Mouse (Mus musculus): ENCODE results near the gene Slc17a6. TPM values are rescaled to one million over a fixed set of nuclear protein-coding genes. Genes with fewer than 3 reads are reported as not detected.
"Not testable (repeated sequence)": the region's sequence is repeated elsewhere in the genome, so short reads cannot be mapped to it uniquely, and the experiment has no call there.

Gene Slc17a6
- polyA plus RNA-seq, 1 experiment from 2014 or later, result 1.6 TPM

DNA sequence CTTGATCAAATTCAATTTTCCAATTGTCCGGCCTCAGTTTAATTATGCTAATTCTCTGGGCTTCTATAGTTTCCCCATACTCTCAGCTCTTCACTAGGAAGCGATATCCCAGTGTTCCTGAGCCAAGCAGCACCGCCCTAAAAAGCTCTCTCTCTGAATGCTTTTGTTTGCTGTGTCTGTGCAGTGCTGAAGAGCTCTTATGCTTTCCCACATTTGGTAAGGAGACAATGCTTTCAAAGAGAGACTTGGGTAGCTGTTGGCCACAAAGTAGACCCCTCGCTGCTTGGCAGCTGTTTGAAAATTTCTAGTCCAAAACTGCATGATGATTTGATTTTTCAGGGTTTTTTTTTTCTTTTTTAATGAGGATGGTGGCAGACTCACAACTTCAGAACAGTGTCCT, 72.6 kb downstream of the Slc17a6 start:
- Histone ChIP-seq H3K4me3 (no peak overlapping the region), H3K4me1 (no peaks in the 10 kb centered on the region), H3K9me3 (no peaks in the 10 kb centered on the region), H3K4me2 (no peak overlapping the region), H3K9ac (no peak overlapping the region), H3K36me3 (no peaks in the 10 kb centered on the region), H3K27ac (no peak overlapping the region), H3K27me3 (no peaks in the 10 kb centered on the region)
- no peak for ATAC-seq (ENCODE audit: insufficient number of reproducible peaks, insufficient read depth, low FRiP score, low TSS enrichment, low read depth)
- 83% methylated on average over 4 of the region's 4 CpGs for WGBS

DNA sequence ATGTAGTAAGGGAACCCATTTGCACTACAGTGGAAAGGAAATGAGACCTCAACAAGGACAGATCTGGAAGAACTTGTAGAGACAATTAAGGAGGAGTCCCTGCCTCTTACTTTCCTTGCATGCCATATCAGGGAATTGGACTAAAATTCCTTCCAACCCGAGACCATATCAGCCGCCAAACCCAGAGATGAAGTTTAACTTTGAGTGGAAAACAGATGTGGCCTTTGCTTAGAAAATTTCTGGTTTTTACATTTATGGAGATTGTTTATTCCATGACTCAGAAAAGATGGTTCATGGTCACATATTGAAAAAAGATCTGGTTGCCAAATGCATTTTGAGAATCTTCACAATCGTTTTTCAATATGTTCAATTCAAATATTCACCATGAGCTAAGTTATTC, 87.7 kb downstream of the Slc17a6 start:
- Histone ChIP-seq H3K27ac (no peak overlapping the region), H3K4me1 (no peaks in the 10 kb centered on the region), H3K4me3 (no peak overlapping the region), H3K4me2 (no peak overlapping the region), H3K9ac (no peak overlapping the region), H3K9me3 (no peaks in the 10 kb centered on the region), H3K27me3 (no peaks in the 10 kb centered on the region), H3K36me3 (no peaks in the 10 kb centered on the region)
- ATAC-seq (ENCODE audit: insufficient number of reproducible peaks, insufficient read depth, low FRiP score, low TSS enrichment, low read depth), result no peak
- WGBS, result 35% methylated on average over 3 of the region's 3 CpGs

DNA sequence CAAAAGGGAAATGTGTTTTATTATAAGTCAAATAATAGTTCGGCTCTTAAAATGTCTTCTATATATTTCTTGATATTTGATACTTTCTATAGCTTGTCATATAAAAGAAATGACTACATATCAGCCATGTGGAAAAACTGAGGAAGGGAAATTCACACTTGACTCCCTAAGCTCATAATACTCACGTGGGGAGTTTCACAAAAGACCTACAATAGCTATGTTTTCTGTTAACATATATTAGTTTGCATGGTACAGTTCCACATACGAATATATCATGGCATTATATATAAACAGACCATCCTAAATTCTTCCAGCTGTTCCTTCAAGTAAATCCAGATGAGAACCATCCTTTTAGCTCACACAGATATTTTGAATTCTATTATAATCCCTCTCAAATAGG, 88.5 kb downstream of the Slc17a6 start:
- not testable (repeated sequence) for H3K27ac ChIP-seq

DNA sequence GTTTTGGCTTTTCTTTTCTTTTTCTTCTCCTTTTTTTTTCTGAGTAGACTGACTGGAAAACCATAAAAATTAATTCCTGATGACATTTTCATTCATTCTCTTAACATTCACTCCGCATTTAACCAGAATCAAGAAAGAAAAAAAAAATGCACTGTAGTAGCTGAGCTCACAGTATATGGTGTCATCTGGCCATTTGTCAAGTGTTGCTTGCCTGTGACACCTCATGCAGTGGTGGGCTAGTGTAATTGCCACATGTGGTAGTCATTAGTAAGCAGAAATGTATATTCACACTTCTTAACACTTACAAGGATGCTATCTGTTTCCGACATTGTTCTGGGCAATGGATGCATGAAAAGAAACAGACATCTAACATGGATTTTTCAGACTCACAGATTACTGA, 94.0 kb downstream of the Slc17a6 start:
- ATAC-seq (ENCODE audit: insufficient number of reproducible peaks, insufficient read depth, low FRiP score, low TSS enrichment, low read depth), result no peak
- WGBS, result 60% methylated on average over 2 of the region's 2 CpGs
- no peak overlapping the region for H3K27ac ChIP-seq
- no peaks in the 10 kb centered on the region for H3K4me1 ChIP-seq
- no peaks in the 10 kb centered on the region for H3K9me3 ChIP-seq
- H3K4me2 ChIP-seq, result no peak overlapping the region
- no peak overlapping the region for H3K4me3 ChIP-seq
- H3K9ac ChIP-seq, result no peak overlapping the region
- no peaks in the 10 kb centered on the region for H3K27me3 ChIP-seq
- no peaks in the 10 kb centered on the region for H3K36me3 ChIP-seq

More for the DNA sequence above, 88.5 kb downstream of the Slc17a6 start:
- 33% methylated on average over 3 of the region's 3 CpGs for WGBS
- ATAC-seq (ENCODE audit: insufficient number of reproducible peaks, insufficient read depth, low FRiP score, low TSS enrichment, low read depth); H3K9ac ChIP-seq; H3K4me3 ChIP-seq; H3K4me2 ChIP-seq; H3K27me3 ChIP-seq; H3K4me1 ChIP-seq; H3K9me3 ChIP-seq; H3K36me3 ChIP-seq: not testable (repeated sequence)

Other genes starting within 250 kb of the Slc17a6 start
- gene Ano5, start 111.0 kb upstream of the Slc17a6 start, polyA plus RNA-seq (2015; fragmentation: Nextera tagmentation; extraction: Ambion mirVana), result 0.20 and 0.45 TPM in 2 replicates
- 37.6 and 39.0 TPM in 2 replicates for gene Gas2, start 240.0 kb downstream of the Slc17a6 start, polyA plus RNA-seq (2015; fragmentation: Nextera tagmentation; extraction: Ambion mirVana)
- gene Fancf, start 240.3 kb downstream of the Slc17a6 start, polyA plus RNA-seq (2015; fragmentation: Nextera tagmentation; extraction: Ambion mirVana), result 8.0 and 9.6 TPM in 2 replicates

Data from embryonic facial prominence, embryonic 13.5 days (tissue).